Mouse (Mus musculus) lung, adult 2 months (tissue): ENCODE measurements at regions not wholly inside any gene's neighbourhood (a gene's known extent, or its start where the extent isn't known, plus 50 kb on each side); places are given as distances from the start of the nearest gene placed in this dataset.

Experiments
- CTCF ChIP-seq: fragments of 200-500 bp; IDR thresholded peaks from 2 replicates; pipeline ENCODE4 v1.5.1; 2011; ENCODE audit warnings: mild to moderate bottlenecking, low read length, control low read depth; ENCODE audit not compliant: insufficient read depth
- POLR2A ChIP-seq: fragments of 200-500 bp; IDR thresholded peaks from 2 replicates; pipeline ENCODE4 v1.6.1; 2011; ENCODE audit warnings: low read depth, mild to moderate bottlenecking, control low read depth, low read length, borderline replicate concordance; ENCODE audit errors: extremely low read depth

GRCm38 (mm10) chr4:9131610-9132009 is 892.8 kb upstream of the Car8 start:
- TF ChIP-seq POLR2A (no peak), CTCF (no peak)
